Mouse (Mus musculus) layer of hippocampus, postnatal 25 days (tissue): ENCODE measurements around the gene Olfr495. TPM values are rescaled to one million over a fixed set of nuclear protein-coding genes. Genes with fewer than 3 reads are reported as not detected.

Source experiments
- DNase-seq, 2 experiments: peaks; one replicate each; pipeline ENCODE4 v3.0.0; 2022; ENCODE audit warnings: mixed read lengths in 2 of 2, low spot score in 1 of 2; ENCODE audit errors: extremely low spot score in 1 of 2
- total RNA-seq, 2 experiments: library from RNA; stranded (reverse); gene quantifications; 2 replicates each; pipeline ENCODE4 v1.2.3; 2021

The Olfr495 gene
- total RNA-seq = not detected

GRCm38 (mm10) chr7:108392867-108393266 lies at the start of gene Olfr495:
Olfr495 (plus strand) TSS chr7:108393167.
- DNase-seq = no peak

- no peak for DNase-seq
These were observed 46.1 kb upstream of the Olfr495 start, which contains the start of gene Olfr493 for GRCm38 (mm10) chr7:108346879-108347278. Olfr493 (minus strand) TSS chr7:108346979.

- no peak for DNase-seq
These were observed 27.9 kb upstream of the Olfr495 start, which contains the start of gene Olfr494 for GRCm38 (mm10) chr7:108365035-108365434. Olfr494 (plus strand) TSS chr7:108365335.

- no peak for DNase-seq
These were observed 27.2 kb downstream of the Olfr495 start, which contains the start of gene Olfr497 for GRCm38 (mm10) chr7:108420121-108420520. Olfr497 (plus strand) TSS chr7:108420421.

Other genes starting within 250 kb of the Olfr495 start
- not detected for gene Olfr485, start 233.3 kb upstream of the Olfr495 start, total RNA-seq
- gene Olfr486, start 220.4 kb upstream of the Olfr495 start, total RNA-seq = not detected
- not detected for gene Olfr487, start 178.5 kb upstream of the Olfr495 start, total RNA-seq
- gene Olfr488, start 134.8 kb upstream of the Olfr495 start, total RNA-seq = not detected
- gene Olfr490, start 104.2 kb upstream of the Olfr495 start, total RNA-seq = not detected
- gene Olfr491, start 79.7 kb upstream of the Olfr495 start, total RNA-seq = not detected
- gene Olfr492, start 69.5 kb upstream of the Olfr495 start, total RNA-seq = not detected
- not detected for gene Olfr493, start 46.2 kb upstream of the Olfr495 start, total RNA-seq
- gene Olfr494, start 27.8 kb upstream of the Olfr495 start, total RNA-seq = not detected
- not detected for gene Olfr497, start 27.3 kb downstream of the Olfr495 start, total RNA-seq
- not detected for gene Olfr498, start 72.2 kb downstream of the Olfr495 start, total RNA-seq
- gene Olfr502, start 131.9 kb downstream of the Olfr495 start, total RNA-seq = not detected
- not detected for gene Olfr503, start 151.4 kb downstream of the Olfr495 start, total RNA-seq
- not detected for gene Olfr504, start 172.6 kb downstream of the Olfr495 start, total RNA-seq
- gene Olfr506, start 217.6 kb downstream of the Olfr495 start, total RNA-seq = not detected
- not detected for gene Olfr507, start 228.6 kb downstream of the Olfr495 start, total RNA-seq
- gene Olfr508, start 236.8 kb downstream of the Olfr495 start, total RNA-seq = not detected